Mouse (Mus musculus) v-Abl transformed pro-B cells (cell line): ENCODE results near the gene Cltb.

Experiments used
- in situ Hi-C, 2 experiments: fragments of 400-800 bp; cut with MboI; formaldehyde crosslinking; loops; one replicate each; pipeline ENCODE4 v1.15.1; 2025; ENCODE audit not compliant: unreplicated experiment in 2 of 2

The Cltb gene

DNA sequence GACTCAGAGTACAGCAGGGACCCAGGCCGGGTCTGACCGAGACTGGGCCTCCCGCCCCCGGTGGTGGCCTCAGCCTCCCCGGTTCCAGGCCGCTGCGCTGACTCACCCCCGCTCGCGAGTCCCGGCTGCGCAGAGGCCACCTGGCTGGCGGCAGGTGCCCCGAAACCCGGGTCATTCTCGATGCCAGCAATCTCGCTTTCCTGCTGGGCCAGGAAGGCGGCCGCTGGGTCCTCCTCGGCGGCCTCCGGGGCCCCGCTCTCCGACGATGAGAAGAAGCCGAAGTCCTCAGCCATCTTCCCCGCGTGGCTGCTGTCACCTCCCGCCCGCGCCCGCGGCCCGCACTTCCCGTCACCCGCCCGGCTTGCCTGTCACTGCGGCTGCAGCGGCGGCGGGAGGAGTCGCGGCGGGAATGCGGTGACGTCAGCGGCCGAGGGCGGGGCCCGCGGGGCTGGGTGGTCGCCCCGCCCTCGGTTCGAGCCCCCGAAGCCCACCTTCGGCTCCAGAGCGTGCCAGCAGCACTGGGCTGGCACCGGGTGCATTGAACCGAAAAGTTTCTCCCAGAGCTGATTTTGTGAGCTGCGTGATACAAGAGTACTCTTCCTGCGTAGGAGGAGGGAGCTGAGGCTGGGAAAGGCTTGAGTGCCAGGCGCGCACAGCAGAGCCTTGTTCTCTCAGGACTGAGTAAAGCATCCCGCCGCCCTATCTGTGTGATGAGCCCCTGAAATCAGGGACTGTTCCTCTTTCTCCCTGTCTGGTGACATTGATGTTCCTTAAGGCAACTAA, at the start of gene Cltb:
Gene Cltb (minus strand): TSS at position 373 of the 783 bp plus-strand sequence.
- in situ Hi-C loops = loop anchor here (25.0 kb wide), 2 partner anchors 149 to 824 kb away; partner anchors contain the start of gene Thoc3 (in 1 of the 2)

DNA sequence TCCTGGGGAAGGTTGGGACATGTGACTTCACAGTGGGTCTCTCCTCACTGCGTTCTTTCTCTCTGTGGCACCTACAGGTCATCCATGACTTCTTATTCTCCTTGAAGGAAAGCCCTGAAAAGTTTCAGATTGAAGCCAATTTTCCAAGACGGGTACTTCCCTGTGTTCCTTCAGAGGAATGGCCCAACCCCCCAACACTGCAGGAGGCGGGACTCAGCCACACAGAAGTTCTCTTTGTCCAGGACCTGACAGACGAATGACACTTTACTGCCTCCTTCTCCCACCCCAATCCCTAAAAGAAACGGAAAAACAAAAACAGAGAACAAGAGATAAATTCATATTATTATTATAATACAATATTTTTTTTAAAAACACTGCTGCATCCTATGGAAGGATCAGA, 49.7 kb upstream of the Cltb start:
- in situ Hi-C loops = no loop called here

DNA sequence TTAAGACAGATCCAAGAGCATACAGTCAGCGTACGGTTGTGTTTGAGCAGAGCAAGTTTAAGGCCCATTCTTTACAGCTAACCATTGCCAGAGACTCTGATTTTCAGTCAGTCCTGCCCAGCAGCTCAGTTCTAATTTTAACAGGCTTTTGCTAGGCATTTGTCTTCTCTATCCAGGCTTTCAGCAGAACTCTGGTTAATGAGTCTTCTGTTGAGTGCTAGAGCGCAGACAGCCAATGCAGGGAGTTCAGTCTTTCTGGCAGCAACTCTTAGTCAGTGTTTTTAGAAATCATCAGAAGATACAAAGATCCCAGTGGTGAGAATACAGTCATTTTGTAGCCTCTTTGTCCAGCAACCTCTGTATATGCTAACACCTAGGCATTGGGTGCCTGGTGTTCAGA, 39.3 kb upstream of the Cltb start:
- in situ Hi-C loops = no loop called here

DNA sequence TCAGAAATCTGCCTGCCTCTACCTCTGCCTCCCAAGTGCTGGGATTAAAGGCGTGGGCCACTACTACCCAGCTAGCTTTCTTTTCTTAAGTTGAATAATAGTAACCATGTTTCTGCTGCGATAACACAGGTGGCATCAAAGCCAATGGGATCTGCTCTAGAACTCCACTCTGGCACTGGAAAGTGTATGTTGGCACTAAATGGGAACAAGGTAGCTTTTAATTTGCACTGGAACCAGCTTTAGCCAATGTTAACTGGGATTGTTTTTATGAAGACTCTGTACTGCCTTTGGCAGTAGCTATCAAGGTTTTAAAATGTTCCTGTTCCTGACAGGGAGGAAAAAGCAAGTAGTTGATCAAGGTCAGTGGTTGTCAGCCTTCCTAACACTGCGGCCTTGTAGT, 23.9 kb upstream of the Cltb start:
- in situ Hi-C loops = no loop called here

DNA sequence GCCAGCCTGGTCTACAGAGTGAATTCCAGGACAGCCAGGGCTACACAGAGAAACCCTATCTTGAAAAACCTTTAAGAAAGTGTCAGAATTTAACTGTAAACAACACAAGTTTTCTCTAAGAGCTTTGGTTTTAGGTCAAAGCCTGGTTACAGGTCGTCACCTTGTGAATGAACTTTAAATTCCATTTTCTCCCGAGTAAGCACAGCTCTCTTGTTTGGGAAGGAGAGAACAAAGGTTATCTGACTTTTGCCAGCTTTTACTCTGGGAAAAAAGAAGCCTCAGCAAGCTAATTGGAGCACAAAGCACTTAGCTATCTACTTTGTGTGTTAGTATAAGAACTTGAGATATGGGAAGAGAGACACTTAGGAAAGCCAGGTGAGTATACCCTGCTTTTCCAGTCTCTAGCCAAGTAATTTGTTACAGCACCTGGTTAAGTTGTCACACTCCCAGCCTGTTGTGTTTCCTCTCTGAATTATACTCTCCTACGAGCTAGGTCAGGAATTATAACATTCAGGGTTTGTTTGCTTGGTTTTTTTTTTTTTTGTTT, 21.7 kb upstream of the Cltb start:
- in situ Hi-C loops = no loop called here

DNA sequence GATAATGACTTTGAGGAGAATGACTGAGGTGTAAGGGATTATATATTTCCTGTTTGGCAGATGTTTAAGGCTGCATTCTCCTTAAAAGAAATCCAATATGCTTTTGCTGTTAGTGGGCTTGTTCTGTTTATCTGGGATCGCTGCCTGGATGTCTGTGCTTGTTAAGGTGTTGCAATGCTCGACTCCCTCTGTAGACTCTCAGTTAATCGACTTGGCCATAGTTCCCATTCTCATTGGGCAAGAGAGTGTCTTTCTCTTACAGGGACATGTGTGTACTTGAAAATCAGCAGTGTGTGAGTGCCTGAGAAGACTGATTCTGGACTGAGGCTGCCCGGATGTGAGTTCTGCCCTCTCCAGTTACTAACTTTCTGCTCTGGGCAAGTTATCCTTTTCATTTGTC, 18.0 kb upstream of the Cltb start:
- in situ Hi-C loops = loop anchor here in 1 of 2 experiments (10.0 kb wide), 4 partner anchors 174 to 514 kb away; partner anchors contain the start of gene Cplx2

DNA sequence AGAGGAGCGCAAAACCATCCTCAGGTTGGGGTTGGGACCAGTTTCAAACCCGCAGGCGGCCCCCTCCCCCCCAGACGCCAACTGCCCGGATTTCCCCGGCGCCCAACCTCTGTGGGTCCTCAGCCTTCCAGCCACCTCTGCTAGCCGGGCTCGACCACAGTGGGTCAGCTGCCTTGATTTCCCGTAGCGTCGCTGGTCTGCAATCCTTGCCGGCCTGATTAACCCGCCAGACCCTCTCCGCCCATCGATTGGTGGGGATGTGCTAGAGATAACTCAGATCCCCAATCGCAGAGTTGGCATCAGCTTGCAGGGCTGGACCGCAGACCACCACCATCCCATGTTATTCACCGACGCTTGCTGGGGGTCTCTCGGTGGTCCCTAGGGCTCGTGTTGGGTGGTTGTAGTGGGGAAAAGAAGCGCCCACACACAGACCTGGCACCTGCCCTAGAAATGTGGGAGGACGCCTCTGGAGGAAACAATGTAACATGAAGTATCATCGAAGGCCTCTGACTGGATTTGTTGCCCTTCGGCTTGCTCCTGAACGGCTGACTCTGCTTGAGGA, 10.9 kb upstream of the Cltb start:
- in situ Hi-C loops = loop anchor here (10.0 to 25.0 kb wide), 6 partner anchors 160 to 835 kb away; partner anchors contain the start of genes Cplx2 (in 1 of the 2) and Thoc3 (in 1 of the 2)

DNA sequence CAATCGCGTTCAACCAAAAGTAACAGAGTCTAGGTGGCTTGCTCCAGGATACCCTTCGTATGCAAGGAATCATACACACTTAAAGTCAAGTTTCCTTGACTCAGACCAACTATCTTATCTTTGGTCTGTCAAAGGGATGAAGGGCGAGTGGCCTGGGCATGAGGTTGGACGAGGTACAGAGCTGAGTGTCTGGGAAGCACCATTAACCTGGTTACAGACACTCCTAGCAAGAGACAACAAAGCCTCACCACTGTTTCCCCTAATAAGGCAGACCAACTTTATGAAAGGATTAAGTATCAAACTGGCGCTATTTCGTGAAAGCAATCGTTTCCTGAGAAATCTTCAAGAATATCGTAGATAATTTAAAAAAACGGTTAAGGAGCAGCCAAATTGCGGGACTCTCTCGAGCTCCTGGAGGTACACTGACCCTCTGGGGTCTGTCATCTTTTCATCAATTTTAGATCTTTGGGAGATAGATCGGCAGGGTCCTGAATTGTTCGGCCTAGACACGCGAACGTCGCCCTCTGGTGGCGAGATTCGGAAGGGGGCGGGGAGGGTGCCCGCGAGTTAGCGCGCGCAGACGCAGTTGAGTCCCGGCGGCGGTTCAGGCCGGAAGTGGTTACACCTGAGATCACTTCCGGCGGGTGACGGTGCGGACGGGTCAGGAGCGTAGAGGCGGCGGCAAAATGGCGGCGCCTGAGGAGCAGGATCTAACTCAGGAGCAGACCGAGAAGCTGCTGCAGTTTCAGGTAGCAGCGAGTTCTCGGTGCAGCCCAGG, 10.2 kb upstream of the Cltb start, which contains the start of gene Faf2:
Gene Faf2 (plus strand): TSS at position 630 of the 778 bp plus-strand sequence.
- in situ Hi-C loops = loop anchor here (10.0 to 25.0 kb wide), 6 partner anchors 159 to 834 kb away; partner anchors contain the start of genes Cplx2 (in 1 of the 2) and Thoc3 (in 1 of the 2)

DNA sequence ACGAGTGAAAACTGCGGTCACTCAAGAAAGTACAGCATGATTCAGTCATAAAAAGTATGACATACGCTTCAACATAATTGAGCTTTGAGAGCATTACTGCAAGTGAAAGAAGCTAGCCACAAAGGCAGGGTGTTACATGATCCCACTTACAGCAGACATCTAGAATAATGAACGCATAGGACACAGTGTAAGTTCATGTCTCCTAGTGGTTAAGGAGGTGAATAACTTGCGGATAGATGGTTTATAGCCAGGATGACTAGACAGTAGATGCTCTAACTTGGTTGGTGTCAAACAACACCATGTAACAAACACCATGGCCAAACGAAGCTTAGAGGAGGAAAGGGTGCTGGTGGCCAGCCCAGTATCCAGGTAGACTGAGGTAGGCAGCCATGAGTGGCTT, 5.9 kb upstream of the Cltb start:
- in situ Hi-C loops = loop anchor here (25.0 kb wide), 2 partner anchors 155 to 830 kb away; partner anchors contain the start of gene Thoc3 (in 1 of the 2)

DNA sequence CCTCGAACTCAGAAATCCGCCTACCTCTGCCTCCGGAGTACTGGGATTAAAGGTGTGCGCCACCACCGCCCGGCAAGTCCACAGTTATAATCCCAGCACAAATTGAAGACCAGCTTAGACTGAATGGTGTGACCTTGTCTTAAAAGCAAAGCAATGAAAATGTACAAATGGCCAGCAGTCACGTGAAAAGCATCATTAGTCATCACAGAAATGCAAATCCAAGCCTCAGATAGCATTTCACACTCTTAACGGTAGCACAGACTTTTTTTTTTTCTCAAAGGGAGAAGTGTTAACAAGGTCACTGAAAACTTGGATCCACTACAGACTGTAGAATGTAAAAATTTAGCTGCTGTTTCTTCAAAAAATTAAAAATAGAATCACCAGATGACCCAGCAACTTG, 5.2 kb upstream of the Cltb start:
- in situ Hi-C loops = loop anchor here (25.0 kb wide), 2 partner anchors 154 to 829 kb away; partner anchors contain the start of gene Thoc3 (in 1 of the 2)

DNA sequence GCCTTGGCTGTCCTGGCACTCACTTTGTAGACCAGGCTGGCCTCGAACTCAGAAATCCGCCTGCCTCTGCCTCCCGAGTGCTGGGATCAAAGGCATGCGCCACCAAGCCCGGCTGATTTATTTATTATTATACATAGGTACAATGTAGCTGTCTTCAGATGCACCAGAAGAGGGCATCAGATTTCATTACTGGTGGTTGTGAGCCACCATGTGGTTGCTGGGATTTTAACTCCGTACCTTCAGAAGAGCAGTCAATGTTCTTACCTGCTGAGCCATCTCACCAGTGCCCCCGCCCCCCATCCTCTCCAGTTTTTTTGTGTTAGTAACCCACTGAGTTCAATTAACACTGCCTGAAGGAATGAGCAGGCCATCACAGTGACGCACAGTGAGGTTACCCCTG, 2.0 kb upstream of the Cltb start:
- in situ Hi-C loops = loop anchor here (25.0 kb wide), 2 partner anchors 151 to 826 kb away; partner anchors contain the start of gene Thoc3 (in 1 of the 2)

DNA sequence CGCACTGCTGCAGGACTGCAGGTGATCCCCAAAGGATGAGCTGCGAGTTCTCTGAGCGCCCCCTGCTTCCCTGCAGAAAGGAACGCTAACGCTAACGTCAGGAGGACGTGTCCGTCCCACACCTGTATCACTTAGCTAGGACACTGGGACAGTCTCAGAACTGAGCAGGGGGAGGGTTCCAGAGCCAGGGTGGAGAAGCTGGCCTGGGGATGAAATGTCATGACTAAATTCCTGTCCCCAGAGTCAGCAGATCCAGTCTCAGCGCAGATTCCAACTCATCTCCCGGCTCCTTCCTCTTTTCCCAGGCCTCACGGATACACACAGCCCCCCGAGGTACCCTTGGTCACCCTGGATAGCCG, 552 bp downstream of the Cltb start:
- in situ Hi-C loops = loop anchor here (25.0 kb wide), 2 partner anchors 148 to 823 kb away; partner anchors contain the start of gene Thoc3 (in 1 of the 2)

DNA sequence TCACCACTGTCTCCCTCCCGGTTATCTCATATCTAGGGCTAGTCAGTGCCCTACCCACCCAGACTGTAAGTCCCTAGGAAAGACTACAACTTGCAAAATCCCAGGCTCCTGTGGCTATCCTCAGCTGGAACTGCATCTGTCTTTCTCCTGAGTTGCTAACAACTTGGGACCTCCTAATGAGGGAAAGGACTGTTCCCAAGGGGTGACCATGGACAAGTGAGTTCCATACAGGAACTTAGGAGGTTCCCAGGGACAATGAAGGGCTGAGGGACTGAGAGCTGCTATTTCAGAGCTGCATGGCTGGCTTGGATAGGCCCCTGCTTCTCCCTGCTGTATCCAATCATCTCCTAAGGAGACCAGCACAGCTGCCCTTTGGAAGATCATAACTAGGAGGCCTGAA, 1.8 kb downstream of the Cltb start:
- in situ Hi-C loops = loop anchor here (25.0 kb wide), 2 partner anchors 147 to 822 kb away; partner anchors contain the start of gene Thoc3 (in 1 of the 2)

DNA sequence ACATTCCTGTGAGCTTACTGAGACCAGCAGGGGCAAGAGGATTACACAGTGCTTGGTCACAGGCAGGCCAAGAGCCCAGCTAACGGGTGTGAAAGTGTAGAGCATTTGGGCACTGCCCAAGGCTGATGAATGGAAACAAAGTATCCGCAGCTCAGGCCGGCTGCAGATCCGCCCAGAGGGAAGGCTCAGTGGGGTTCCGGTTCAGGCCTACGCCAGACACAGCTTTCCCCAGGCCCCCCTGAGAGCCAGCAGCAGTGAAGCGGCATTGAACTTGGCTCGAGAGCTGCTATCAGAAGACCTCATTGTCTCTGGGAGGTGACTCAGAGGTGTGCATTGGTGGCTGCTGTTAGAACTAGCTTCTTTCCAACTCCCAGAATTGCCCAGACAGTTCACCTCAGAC, 2.5 kb downstream of the Cltb start:
- in situ Hi-C loops = loop anchor here (25.0 kb wide), 2 partner anchors 146 to 821 kb away; partner anchors contain the start of gene Thoc3 (in 1 of the 2)

DNA sequence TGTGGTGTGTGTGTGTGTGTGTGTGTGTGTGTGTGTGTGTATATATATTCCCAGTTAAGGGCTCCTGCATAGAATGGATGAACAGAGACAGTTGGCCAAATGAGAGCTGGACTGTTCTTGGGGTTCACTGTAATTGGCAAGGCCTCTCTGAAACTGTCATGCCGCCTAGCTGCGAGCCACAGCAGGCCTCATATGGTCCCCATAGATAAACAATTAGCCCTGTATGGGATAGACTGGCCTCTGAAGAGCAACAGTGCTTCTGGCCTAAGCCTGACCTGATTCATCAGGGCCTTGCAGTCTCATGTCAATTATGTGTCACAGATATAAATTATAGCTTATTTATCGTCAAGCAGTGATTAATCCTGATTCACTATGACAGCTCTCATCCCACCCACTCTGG, 3.1 kb downstream of the Cltb start:
- in situ Hi-C loops = loop anchor here (25.0 kb wide), 2 partner anchors 146 to 821 kb away; partner anchors contain the start of gene Thoc3 (in 1 of the 2)

DNA sequence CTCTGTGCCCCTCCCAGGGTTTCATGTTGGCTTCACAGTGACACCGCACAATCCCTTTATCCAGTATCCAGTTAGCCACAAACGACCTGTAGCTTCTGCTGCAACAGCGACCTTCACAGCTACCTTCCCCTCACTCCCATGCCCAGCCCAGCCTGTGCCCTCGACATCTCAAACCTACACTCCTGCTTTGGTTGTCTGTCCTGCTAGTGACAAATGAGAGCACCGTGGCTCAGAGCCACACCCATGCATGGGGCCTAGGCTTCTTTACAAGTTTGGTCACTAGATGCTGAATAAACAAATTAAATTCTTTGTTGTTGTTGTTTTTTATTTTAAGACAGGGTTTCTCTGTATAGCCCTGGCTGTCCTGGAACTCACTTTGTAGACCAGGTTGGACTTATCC, 3.9 kb downstream of the Cltb start:
- in situ Hi-C loops = loop anchor here (25.0 kb wide), 2 partner anchors 145 to 820 kb away; partner anchors contain the start of gene Thoc3 (in 1 of the 2)

DNA sequence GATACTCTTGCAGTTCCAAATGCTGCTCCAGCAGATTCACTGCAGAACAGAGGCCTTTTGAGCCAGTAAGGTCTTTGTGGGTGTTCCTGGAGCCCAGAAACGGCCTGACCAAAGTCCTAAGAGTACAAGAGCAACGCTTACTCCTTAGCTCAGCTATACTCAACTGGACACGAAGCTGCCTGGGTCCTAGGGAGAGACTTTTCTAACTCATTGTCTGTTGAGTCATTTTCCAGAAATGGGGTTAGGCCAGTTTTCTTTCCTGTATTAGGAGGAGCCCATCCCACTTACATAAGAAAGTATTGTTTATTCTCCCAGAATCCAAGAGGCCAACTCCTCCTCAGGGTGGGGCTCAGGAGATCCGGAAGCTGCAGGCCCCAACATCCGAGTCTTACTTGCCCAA, 5.7 kb downstream of the Cltb start:
- in situ Hi-C loops = loop anchor here (25.0 kb wide), 2 partner anchors 143 to 818 kb away; partner anchors contain the start of gene Thoc3 (in 1 of the 2)

DNA sequence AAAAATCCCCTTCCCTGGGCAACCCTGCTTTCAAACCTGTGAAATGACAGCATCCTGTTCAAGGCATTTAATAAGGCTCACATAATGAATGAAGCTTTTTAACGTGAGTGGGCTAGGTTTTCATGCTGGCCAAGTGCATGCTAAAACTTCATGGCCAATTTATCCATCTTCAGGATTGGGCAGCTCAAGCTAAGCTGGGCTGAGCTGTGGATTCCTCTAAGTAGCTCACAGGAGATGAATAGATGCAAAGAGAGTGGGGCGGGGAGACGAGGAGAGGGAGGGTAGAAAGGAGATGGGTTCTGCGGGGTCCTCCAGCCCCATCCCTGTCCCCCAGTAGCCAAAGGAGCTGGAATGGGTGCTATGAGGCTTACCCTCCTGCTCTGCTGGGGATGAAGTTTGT, 6.9 kb downstream of the Cltb start:
- in situ Hi-C loops = loop anchor here (25.0 kb wide), 2 partner anchors 142 to 817 kb away; partner anchors contain the start of gene Thoc3 (in 1 of the 2)

DNA sequence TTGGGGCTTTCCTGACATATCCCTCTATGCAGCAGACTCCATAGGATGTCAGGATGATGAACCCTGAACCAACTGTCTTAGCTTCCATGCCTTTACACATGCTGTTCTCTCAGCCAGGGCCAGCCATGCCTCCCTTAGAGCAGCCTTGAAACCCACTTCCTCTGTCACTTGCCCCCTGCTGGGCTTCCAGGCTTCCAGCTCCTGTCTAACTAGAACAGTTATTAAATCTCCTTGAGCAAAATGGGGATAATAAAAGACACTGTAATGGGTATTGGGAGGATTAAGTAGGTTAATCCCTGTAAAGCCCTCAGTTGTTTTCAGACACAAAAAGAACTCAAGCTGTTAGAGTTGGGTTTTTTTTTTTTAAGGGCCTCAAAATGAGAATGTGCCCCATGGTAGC, 7.6 kb downstream of the Cltb start:
- in situ Hi-C loops = loop anchor here (25.0 kb wide), 2 partner anchors 141 to 816 kb away; partner anchors contain the start of gene Thoc3 (in 1 of the 2)
